Mouse (Mus musculus) CH12.LX (cell line): ENCODE results near the gene Gab1. TPM values are rescaled to one million over a fixed set of nuclear protein-coding genes. Genes with fewer than 3 reads are reported as not detected.

Experiments used
- DNase-seq: peaks from one replicate; pipeline ENCODE4 v3.0.0-alpha.2; 2013; ENCODE audit errors: extremely low read depth
- H3K27ac ChIP-seq: 2 replicates; pipeline ENCODE4 v1.5.1; 2012; ENCODE audit warnings: low read depth, mild to moderate bottlenecking, control low read depth, moderate library complexity; ENCODE audit not compliant: insufficient read depth
- H3K27me3 ChIP-seq: replicated peaks from 2 replicates; pipeline ENCODE3; 2012; ENCODE audit warnings: inconsistent platforms
- H3K36me3 ChIP-seq, 2 experiments: replicated peaks in 1 of 2; 2 replicates each; pipeline versions ENCODE3 to v1.6.1; 2012; ENCODE audit warnings: inconsistent platforms in 1 of 2, low read length in 1 of 2, mild to moderate bottlenecking in 1 of 2, mixed read lengths in 1 of 2, moderate library complexity in 1 of 2; ENCODE audit not compliant: control insufficient read depth in 1 of 2, insufficient read depth in 1 of 2
- H3K4me1 ChIP-seq, 2 experiments: 2 replicates each; pipeline ENCODE4 v1.6.1; 2012; ENCODE audit warnings: inconsistent platforms in 1 of 2, moderate library complexity in 1 of 2; ENCODE audit not compliant: insufficient read depth in 2 of 2, control insufficient read depth in 1 of 2
- H3K4me2 ChIP-seq: 2 replicates; pipeline ENCODE4 v1.6.1; 2012; ENCODE audit warnings: low read depth, mild to moderate bottlenecking, control low read depth; ENCODE audit not compliant: poor library complexity, insufficient read depth, severe bottlenecking
- H3K4me3 ChIP-seq, 3 experiments: fragments of 150-350 bp in 1 of 3; sonication (generic) in 1 of 3; replicated peaks in 1 of 3; 2 replicates each; pipeline versions ENCODE3 to v1.5.1; 2011 to 2012; ENCODE audit warnings: low read depth in 2 of 3, low read length in 2 of 3, mild to moderate bottlenecking in 2 of 3, moderate library complexity in 2 of 3, control low read depth in 1 of 3, improper control_type of control experiment in 1 of 3, inconsistent platforms in 1 of 3, mixed read lengths in 1 of 3; ENCODE audit not compliant: poor library complexity in 1 of 3
- H3K79me2 ChIP-seq: replicated peaks from 2 replicates; pipeline ENCODE4 v1.6.1; 2012; ENCODE audit warnings: mild to moderate bottlenecking, moderate library complexity; ENCODE audit not compliant: control insufficient read depth, poor library complexity, insufficient read depth, severe bottlenecking; ENCODE audit errors: extremely low read depth
- H3K9ac ChIP-seq: 2 replicates; pipeline ENCODE4 v1.6.1; 2012; ENCODE audit warnings: low read depth, mild to moderate bottlenecking, control low read depth, moderate library complexity; ENCODE audit not compliant: insufficient read depth
- H3K9me3 ChIP-seq: replicated peaks from 2 replicates; pipeline ENCODE3; 2012; ENCODE audit warnings: low read length, inconsistent platforms, mixed read lengths
- BHLHE40 ChIP-seq: IDR thresholded peaks from 2 replicates; pipeline ENCODE4 v1.6.1; 2011; ENCODE audit warnings: mild to moderate bottlenecking, low read depth, low read length, improper control_type of control experiment
- CTCF ChIP-seq, 2 experiments: IDR thresholded peaks in 1 of 2; conservative IDR thresholded peaks in 1 of 2; 2 replicates each; pipeline ENCODE4 v1.5.1; 2011 to 2012; ENCODE audit warnings: low read depth in 2 of 2, low read length in 2 of 2, improper control_type of control experiment in 1 of 2, inconsistent platforms in 1 of 2, mild to moderate bottlenecking in 1 of 2, moderate library complexity in 1 of 2
- ELF1 ChIP-seq: IDR thresholded peaks from 2 replicates; pipeline ENCODE4 v1.6.1; 2014; ENCODE audit warnings: low read depth, mild to moderate bottlenecking, inconsistent platforms, low read length, improper control_type of control experiment
- ETS1 ChIP-seq: conservative IDR thresholded peaks from 2 replicates; pipeline ENCODE4 v1.6.1; 2012; ENCODE audit warnings: low read depth, mild to moderate bottlenecking, inconsistent platforms, low read length, improper control_type of control experiment, moderate library complexity
- GABPA ChIP-seq: IDR thresholded peaks from 2 replicates; pipeline ENCODE4 v1.6.1; 2012; ENCODE audit warnings: low read depth, low read length, improper control_type of control experiment, inconsistent platforms; ENCODE audit not compliant: insufficient replicate concordance
- HCFC1 ChIP-seq: IDR thresholded peaks from 2 replicates; pipeline ENCODE4 v1.6.1; 2012; ENCODE audit warnings: low read depth, mild to moderate bottlenecking, inconsistent platforms, low read length, improper control_type of control experiment
- JUN ChIP-seq: IDR thresholded peaks from 2 replicates; pipeline ENCODE4 v1.6.1; 2011; ENCODE audit warnings: low read depth, mild to moderate bottlenecking, low read length, improper control_type of control experiment, moderate library complexity; ENCODE audit not compliant: insufficient read depth
- JUND ChIP-seq: conservative IDR thresholded peaks from 2 replicates; pipeline ENCODE4 v1.6.1; 2011; ENCODE audit warnings: low read depth, low read length, improper control_type of control experiment
- KAT2A ChIP-seq: IDR thresholded peaks from 2 replicates; pipeline ENCODE4 v1.6.1; 2012; ENCODE audit warnings: low read length, improper control_type of control experiment, inconsistent platforms; ENCODE audit not compliant: insufficient replicate concordance
- MAFK ChIP-seq: IDR thresholded peaks from 2 replicates; pipeline ENCODE4 v1.6.1; 2011; ENCODE audit warnings: low read length, improper control_type of control experiment; ENCODE audit not compliant: insufficient replicate concordance
- MAZ ChIP-seq: IDR thresholded peaks from 2 replicates; pipeline ENCODE4 v1.6.1; 2012; ENCODE audit warnings: low read depth, mild to moderate bottlenecking, inconsistent platforms, low read length, improper control_type of control experiment, moderate library complexity
- MXI1 ChIP-seq: IDR thresholded peaks from 2 replicates; pipeline ENCODE4 v1.6.1; 2011; ENCODE audit warnings: mild to moderate bottlenecking, low read depth, low read length, improper control_type of control experiment
- MYC ChIP-seq: IDR thresholded peaks from 2 replicates; pipeline ENCODE4 v1.6.1; 2011; ENCODE audit warnings: low read depth, mild to moderate bottlenecking, improper control_type of control experiment, low read length
- NELFE ChIP-seq: IDR thresholded peaks from 2 replicates; pipeline ENCODE4 v1.6.1; 2011; ENCODE audit warnings: low read depth, low read length, improper control_type of control experiment
- NRF1 ChIP-seq: IDR thresholded peaks from 2 replicates; pipeline ENCODE4 v1.6.1; 2014; ENCODE audit warnings: low read depth, mild to moderate bottlenecking, inconsistent platforms, low read length, improper control_type of control experiment, moderate library complexity
- POLR2A ChIP-seq: IDR thresholded peaks from 2 replicates; pipeline ENCODE4 v1.6.1; 2011; ENCODE audit warnings: low read depth, mild to moderate bottlenecking, improper control_type of control experiment, low read length
- POLR2AphosphoS2 ChIP-seq: IDR thresholded peaks from 2 replicates; pipeline ENCODE4 v1.6.1; 2011; ENCODE audit warnings: low read depth, low read length, improper control_type of control experiment
- RCOR1 ChIP-seq: conservative IDR thresholded peaks from 2 replicates; pipeline ENCODE4 v1.6.1; 2012; ENCODE audit warnings: low read depth, mild to moderate bottlenecking, inconsistent platforms, low read length, improper control_type of control experiment
- SIN3A ChIP-seq: IDR thresholded peaks from 2 replicates; pipeline ENCODE4 v1.6.1; 2012; ENCODE audit warnings: low read length, improper control_type of control experiment, inconsistent platforms
- SMC3 ChIP-seq: IDR thresholded peaks from 2 replicates; pipeline ENCODE4 v1.6.1; 2011; ENCODE audit warnings: low read depth, low read length, improper control_type of control experiment
- TBP ChIP-seq: conservative IDR thresholded peaks from 2 replicates; pipeline ENCODE4 v1.6.1; 2011; ENCODE audit warnings: low read depth, low read length, improper control_type of control experiment
- TCF12 ChIP-seq: IDR thresholded peaks from 2 replicates; pipeline ENCODE4 v1.6.1; 2014; ENCODE audit warnings: low read depth, mild to moderate bottlenecking, inconsistent platforms, low read length, improper control_type of control experiment
- UBTF ChIP-seq: IDR thresholded peaks from 2 replicates; pipeline ENCODE4 v1.6.1; 2012; ENCODE audit warnings: low read depth, mild to moderate bottlenecking, inconsistent platforms, low read length, improper control_type of control experiment, moderate library complexity
- USF1 ChIP-seq: IDR thresholded peaks from 2 replicates; pipeline ENCODE4 v1.6.1; 2014; ENCODE audit warnings: low read depth, mild to moderate bottlenecking, inconsistent platforms, low read length, improper control_type of control experiment
- ZC3H11A ChIP-seq: IDR thresholded peaks from 2 replicates; pipeline ENCODE4 v1.6.1; 2012; ENCODE audit warnings: low read depth, mild to moderate bottlenecking, inconsistent platforms, low read length, improper control_type of control experiment
- ZKSCAN1 ChIP-seq: IDR thresholded peaks from 2 replicates; pipeline ENCODE4 v1.6.1; 2012; ENCODE audit warnings: low read depth, inconsistent platforms, low read length, improper control_type of control experiment, borderline replicate concordance
- ZMIZ1 ChIP-seq: IDR thresholded peaks from 2 replicates; pipeline ENCODE4 v1.6.1; 2012; ENCODE audit warnings: low read depth, mild to moderate bottlenecking, inconsistent platforms, low read length, improper control_type of control experiment
- ZNF384 ChIP-seq: IDR thresholded peaks from 2 replicates; pipeline ENCODE4 v1.6.1; 2012; ENCODE audit warnings: low read depth, low read length, improper control_type of control experiment, inconsistent platforms
- dilution Hi-C: fragments of 300-500 bp; cut with MboI; formaldehyde crosslinking; loops from 2 replicates; pipeline ENCODE4 v1.14.3; 2020; ENCODE audit warnings: low sequenced_read_pairs; ENCODE audit not compliant: extremely low pct_unique_long_range_greater_than_20kb, extremely low pct_ligation_motif_present
- in situ Hi-C: fragments of 300-500 bp; cut with MboI; formaldehyde crosslinking; loops from 3 replicates; pipeline ENCODE4 v1.14.3; 2019; ENCODE audit warnings: low sequenced_read_pairs, low pct_ligation_motif_present, low pct_unique_long_range_greater_than_20kb, mixed read lengths
- polyA plus RNA-seq: library from polyadenylated mRNA; unstranded; fragments of >175 nt; gene quantifications from 2 replicates; pipeline ENCODE4 v1.2.1, GENCODE M21; 2012; ENCODE audit warnings: low read depth; ENCODE audit not compliant: insufficient read length
- total RNA-seq, 2 experiments: library from RNA; depleted of rRNA; stranded (reverse); fragments of 300-350 nt in 1 of 2; fragments of >200 nt in 1 of 2; gene quantifications; 2 replicates each; pipeline ENCODE4 v1.2.3; 2012 to 2014

The Gab1 gene
- total and polyA plus RNA-seq, 3 experiments: 0.08 TPM; not detected in 2

- Histone ChIP-seq H3K36me3 (no peaks in the 10 kb centered on the region), H3K9ac (no peak overlapping the region), H3K4me3 (no peak overlapping the region), H3K27ac (no peak overlapping the region), H3K9me3 (no peaks in the 10 kb centered on the region), H3K4me1 (0 out of 4 replicates have a peak, but pooled peaks cover 0 to 4% of the 10 kb centered on the region in 2 experiments), H3K27me3 (no peaks in the 10 kb centered on the region), H3K4me2 (no peak overlapping the region), H3K79me2 (no peaks in the 10 kb centered on the region)
- in situ Hi-C loops (no loop called here), dilution Hi-C loops (no loop called here)
- TF ChIP-seq TBP: no peak
- TF ChIP-seq BHLHE40: no peak
- no peak for TF ChIP-seq KAT2A
- TF ChIP-seq POLR2AphosphoS2: no peak
- no peak for TF ChIP-seq ZC3H11A
- no peak for TF ChIP-seq GABPA
- no peak for TF ChIP-seq ETS1
- no peak for TF ChIP-seq MYC
- TF ChIP-seq ZNF384: no peak
- TF ChIP-seq NELFE: no peak
- no peak for TF ChIP-seq CTCF (conservative IDR thresholded peaks at IDR 0.05 in 1 of 2, IDR thresholded peaks at IDR 0.05 in 1 of 2; ENCODE audit: low read depth in 2 of 2, low read length in 2 of 2)
- TF ChIP-seq NRF1: no peak
- TF ChIP-seq SIN3A: no peak
- no peak for TF ChIP-seq JUN
- no peak for TF ChIP-seq MAFK
- TF ChIP-seq SMC3: no peak
- TF ChIP-seq UBTF: no peak
- no peak for TF ChIP-seq RCOR1
- no peak for TF ChIP-seq MAZ
- no peak for TF ChIP-seq JUND
- DNase-seq: no peak
Measured at GRCm38 (mm10) chr8:80824426-80824825, 55.9 kb downstream of the Gab1 start.

GRCm38 (mm10) chr8:80823250-80823649 is 57.1 kb downstream of the Gab1 start:
- Histone ChIP-seq H3K4me2 (no peak overlapping the region), H3K9me3 (no peaks in the 10 kb centered on the region), H3K9ac (no peak overlapping the region), H3K27ac (no peak overlapping the region), H3K36me3 (no peaks in the 10 kb centered on the region), H3K79me2 (no peaks in the 10 kb centered on the region), H3K4me1 (0 out of 4 replicates have a peak, but pooled peaks cover 0 to 4% of the 10 kb centered on the region in 2 experiments), H3K27me3 (no peaks in the 10 kb centered on the region), H3K4me3 (no peak overlapping the region)
- dilution Hi-C loops: no loop called here
- TF ChIP-seq ZMIZ1: no peak
- TF ChIP-seq HCFC1: no peak
- no peak for TF ChIP-seq SMC3
- no peak for TF ChIP-seq UBTF
- TF ChIP-seq ZKSCAN1: no peak
- TF ChIP-seq USF1: no peak
- TF ChIP-seq BHLHE40: no peak
- TF ChIP-seq ETS1: no peak
- no peak for TF ChIP-seq JUND
- TF ChIP-seq POLR2A: no peak
- no peak for TF ChIP-seq NRF1
- TF ChIP-seq ELF1: no peak
- no peak for TF ChIP-seq MYC
- TF ChIP-seq MXI1: no peak
- TF ChIP-seq TCF12: no peak
- no peak for TF ChIP-seq GABPA
- in situ Hi-C loops: no loop called here
- DNase-seq: no peak
